Mouse (Mus musculus): ENCODE data around the gene Akt2.
A peak's percentile ranks its signal among the peaks of the same experiment; 100 is the strongest.

DNA sequence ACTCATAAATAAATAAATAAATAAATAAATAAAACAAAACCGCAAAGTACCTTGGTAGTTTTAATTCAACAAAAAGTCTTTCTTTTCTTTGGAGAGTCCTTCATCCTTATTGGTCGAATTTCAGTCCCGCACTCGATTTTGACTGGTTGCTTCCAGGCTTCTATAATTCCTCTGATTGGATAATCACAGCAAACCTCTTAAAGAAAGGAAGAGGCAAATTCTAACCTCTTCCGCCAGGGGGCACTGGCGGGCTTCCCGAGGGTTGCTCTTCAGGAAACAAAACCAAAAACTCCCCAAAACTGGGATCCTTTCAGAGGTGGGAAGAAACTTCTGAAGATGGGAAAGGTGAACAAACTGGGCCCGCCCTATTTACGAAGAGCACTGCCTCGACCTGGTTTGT is 59.6 kb downstream of the Akt2 start:
- TF ChIP-seq GATA1 (IDR thresholded peaks at IDR 0.05; ENCODE audit: low read depth, low read length) (no peak), USF1 (IDR thresholded peaks at IDR 0.05; ENCODE audit: low read depth, low read length) (no peak), ZNF384 (IDR thresholded peaks at IDR 0.05; ENCODE audit: low read depth, low read length) (no peak), MYC (IDR thresholded peaks at IDR 0.05; ENCODE audit: low read depth, low read length) (no peak), SMC3 (IDR thresholded peaks at IDR 0.05; ENCODE audit: low read depth, low read length) (peak; percentile 87), POLR2A (IDR thresholded peaks at IDR 0.05; ENCODE audit: control insufficient read depth in 1 of 2, insufficient read depth in 1 of 2, low read depth in 1 of 2, low read length in 2 of 2, poor library complexity in 1 of 2) (no peak), TBP (IDR thresholded peaks at IDR 0.05; ENCODE audit: low read depth, low read length) (0 out of 2 replicates have a peak, but pooled peaks have one; percentile 1), MEF2A (IDR thresholded peaks at IDR 0.05; ENCODE audit: extremely low read depth, insufficient replicate concordance, low read depth, low read length, poor library complexity, severe bottlenecking) (no peak), CHD2 (IDR thresholded peaks at IDR 0.05; ENCODE audit: low read length) (no peak; the same call in 1 of the 2 replicates), CTCF (IDR thresholded peaks at IDR 0.05 in 2 of 3, conservative IDR thresholded peaks at IDR 0.05 in 1 of 3; ENCODE audit: control insufficient read depth in 1 of 3, insufficient read depth in 1 of 3, low read depth in 2 of 3, low read length in 3 of 3, poor library complexity in 1 of 3, severe bottlenecking in 1 of 3) (peak; percentile 82 to 88 (median 84)), POLR2AphosphoS5 (IDR thresholded peaks at IDR 0.05; ENCODE audit: borderline replicate concordance, low read depth, low read length) (no peak), NELFE (IDR thresholded peaks at IDR 0.05; ENCODE audit: low read depth, low read length) (no peak), BHLHE40 (IDR thresholded peaks at IDR 0.05; ENCODE audit: borderline replicate concordance, low read depth, low read length) (no peak)
